Mouse (Mus musculus) MEL (cell line): Measurements from ENCODE around the gene Casz1.

Experiments used
- CTCF ChIP-seq, 3 experiments: IDR thresholded peaks in 2 of 3; conservative IDR thresholded peaks in 1 of 3; 2 replicates each; pipeline ENCODE4 v1.5.1; 2011 to 2012; ENCODE audit warnings: low read length in 3 of 3, low read depth in 2 of 3, mild to moderate bottlenecking in 2 of 3, improper control_type of control experiment in 1 of 3, inconsistent platforms in 1 of 3, mixed read lengths in 1 of 3, moderate library complexity in 1 of 3; ENCODE audit not compliant: control insufficient read depth in 1 of 3, insufficient read depth in 1 of 3, poor library complexity in 1 of 3, severe bottlenecking in 1 of 3
- E2F4 ChIP-seq: IDR thresholded peaks from 2 replicates; pipeline ENCODE4 v1.6.1; 2011; ENCODE audit warnings: low read depth, low read length, improper control_type of control experiment, borderline replicate concordance
- POLR2AphosphoS2 ChIP-seq: IDR thresholded peaks from 2 replicates; pipeline ENCODE4 v1.6.1; 2011; ENCODE audit warnings: low read length, improper control_type of control experiment

GRCm38 (mm10) chr4:148876166-148876565 lies 71.9 kb downstream of the Casz1 start:
- no peak for TF ChIP-seq E2F4
- no peak for TF ChIP-seq CTCF (IDR thresholded peaks at IDR 0.05 in 2 of 3, conservative IDR thresholded peaks at IDR 0.05 in 1 of 3; ENCODE audit: control insufficient read depth in 1 of 3, insufficient read depth in 1 of 3, low read depth in 2 of 3, low read length in 3 of 3, poor library complexity in 1 of 3, severe bottlenecking in 1 of 3)
- no peak for TF ChIP-seq POLR2AphosphoS2
